In the genomic region with DNA sequence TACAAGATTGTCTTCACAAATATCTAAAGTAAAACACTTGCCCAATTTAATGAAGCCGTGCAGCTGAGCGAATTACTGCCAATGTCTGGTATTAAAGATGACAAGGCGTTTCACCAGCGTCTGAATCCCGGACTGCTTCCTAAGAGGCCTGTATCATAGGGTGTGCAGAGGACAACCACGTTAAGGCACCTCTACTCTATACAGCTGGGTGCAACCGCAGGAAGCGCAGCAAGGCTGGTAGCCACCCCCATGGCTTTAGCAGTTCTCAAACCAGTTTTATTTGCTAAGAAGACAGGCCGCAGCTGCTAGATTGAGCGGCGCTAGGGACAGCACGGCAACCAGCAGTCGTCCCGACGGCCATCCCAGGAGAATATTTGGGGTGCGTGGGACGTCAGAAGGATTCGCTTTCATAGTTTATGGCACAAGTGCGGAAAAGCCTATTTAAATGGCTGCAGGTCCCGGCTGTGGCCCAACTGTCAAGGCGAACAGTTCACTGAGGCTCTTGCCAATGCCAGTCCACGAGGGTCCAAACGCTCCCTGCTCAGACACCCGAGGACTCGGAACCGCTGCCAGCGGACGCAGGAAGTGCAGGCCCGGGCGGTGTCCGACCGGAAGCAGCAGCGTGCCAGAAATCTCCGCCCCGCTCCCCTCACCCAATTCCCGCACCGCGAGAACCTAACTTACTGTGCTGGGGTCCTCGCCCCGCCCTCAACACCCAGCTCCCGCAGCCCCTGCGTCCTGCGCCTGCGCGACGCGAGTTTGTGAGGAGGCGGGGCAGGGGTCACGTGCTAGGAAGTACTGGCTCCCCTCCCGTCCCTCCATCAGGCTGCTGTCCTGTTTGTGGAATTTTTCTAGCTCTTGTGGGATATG, we compare ENCODE assay signal across 8 mouse cellular contexts. TPM values are rescaled to one million over a fixed set of nuclear protein-coding genes. Genes with fewer than 3 reads are reported as not detected.
DNase-seq lines count a peak whose midpoint lies in the region; ATAC-seq lines count a peak whose summit lies in the region.

A gene (minus strand): TSS at position 746 of the 870 bp plus-strand sequence.

- 2% methylated on average over 50 of the region's 50 CpGs for WGBS in forebrain, embryonic 11.5 days
- under 1% methylated on average over 50 of the region's 50 CpGs for whole genome bisulfite sequencing in heart, embryonic 16.5 days
- WGBS in liver, embryonic 15.5 days (ENCODE audit: insufficient replicate concordance): 2% methylated on average over 50 of the region's 50 CpGs
- WGBS in neural tube, embryonic 12.5 days: 2% methylated on average over 50 of the region's 50 CpGs

- no peaks in the 10 kb centered on the region for H3K9me3 ChIP-seq in forebrain, embryonic 11.5 days (ENCODE audit: control insufficient read depth, low read length)
- H3K9me3 ChIP-seq in heart, embryonic 16.5 days (replicated peaks; ENCODE audit: control insufficient read depth, low read length): no peaks in the 10 kb centered on the region
- no peaks in the 10 kb centered on the region for H3K9me3 ChIP-seq in liver, embryonic 15.5 days (replicated peaks)
- no peaks in the 10 kb centered on the region for H3K9me3 ChIP-seq in neural tube, embryonic 12.5 days

- H3K4me1 ChIP-seq in forebrain, embryonic 11.5 days (replicated peaks; ENCODE audit: control insufficient read depth, insufficient read depth, low read length): no peaks in the 10 kb centered on the region
- H3K4me1 ChIP-seq in heart, embryonic 16.5 days (ENCODE audit: control insufficient read depth, insufficient read depth, low read length): peaks cover 2% of the 10 kb centered on the region
- peaks cover 20% of the 10 kb centered on the region for H3K4me1 ChIP-seq in liver, embryonic 15.5 days (replicated peaks)
- peaks cover 4% of the 10 kb centered on the region; the same call in 1 of the 2 replicates for H3K4me1 ChIP-seq in neural tube, embryonic 12.5 days

- H3K4me2 ChIP-seq in forebrain, embryonic 11.5 days (ENCODE audit: low read depth, low read length, severe bottlenecking): peak within 1 kb of the TSS; percentile 78
- peak within 1 kb of the TSS; percentile 65 for H3K4me2 ChIP-seq in heart, embryonic 16.5 days (ENCODE audit: low read depth, low read length)
- peak within 1 kb of the TSS; percentile 73 for H3K4me2 ChIP-seq in liver, embryonic 15.5 days
- H3K4me2 ChIP-seq in neural tube, embryonic 12.5 days (replicated peaks): peak within 1 kb of the TSS; percentile 58

- DNase-seq in CD8-positive naive resting alpha-beta T cell, adult 2 months (ENCODE audit: low read depth in 2 of 2, low spot score in 2 of 2): peak; percentile 95 to 96
- peak; percentile 94 for DNase-seq in c-Kit-positive CD71-negative TER-119-negative erythroid progenitor cells, embryonic 14.5 days (ENCODE audit: low read depth)
- peak; percentile 98 for DNase-seq in forebrain, embryonic 11.5 days (ENCODE audit: low spot score)
- peak; percentile 97 to 98 for DNase-seq in kidney, postnatal 36 days
- DNase-seq in telencephalon, adult 2 months (ENCODE audit: low read depth, low spot score): peak; percentile 95

- peak; percentile 100 for ATAC-seq in forebrain, embryonic 11.5 days (replicated peaks; ENCODE audit: low FRiP score)
- ATAC-seq in heart, embryonic 16.5 days (replicated peaks; ENCODE audit: extremely low read depth, insufficient read depth, low FRiP score): peak; percentile 99
- ATAC-seq in liver, embryonic 15.5 days (ENCODE audit: insufficient read depth): peak; percentile 86
- ATAC-seq in neural tube, embryonic 12.5 days (ENCODE audit: low FRiP score, low read depth): peak; percentile 100

- no peaks in the 10 kb centered on the region for H3K36me3 ChIP-seq in forebrain, embryonic 11.5 days (ENCODE audit: control insufficient read depth, insufficient read depth, low read length)
- no peaks in the 10 kb centered on the region for H3K36me3 ChIP-seq in heart, embryonic 16.5 days (ENCODE audit: control insufficient read depth, insufficient read depth)
- H3K36me3 ChIP-seq in liver, embryonic 15.5 days (replicated peaks): peaks cover 3% of the 10 kb centered on the region; the same call in 1 of the 2 replicates
- no peaks in the 10 kb centered on the region for H3K36me3 ChIP-seq in neural tube, embryonic 12.5 days

- no peaks in the 10 kb centered on the region for H3K27me3 ChIP-seq in forebrain, embryonic 11.5 days (ENCODE audit: control insufficient read depth, insufficient read depth, low read length)
- H3K27me3 ChIP-seq in heart, embryonic 16.5 days (ENCODE audit: control insufficient read depth, insufficient read depth, low read length): no peaks in the 10 kb centered on the region; the same call in 1 of the 2 replicates
- 0 out of 2 replicates have a peak, but pooled peaks cover 3% of the 10 kb centered on the region for H3K27me3 ChIP-seq in liver, embryonic 15.5 days
- no peaks in the 10 kb centered on the region for H3K27me3 ChIP-seq in neural tube, embryonic 12.5 days (replicated peaks)

- H3K9ac ChIP-seq in forebrain, embryonic 11.5 days (ENCODE audit: low read length): peak within 1 kb of the TSS; percentile 88
- H3K9ac ChIP-seq in heart, embryonic 16.5 days (ENCODE audit: low read length): peak within 1 kb of the TSS; percentile 96
- peak within 1 kb of the TSS; percentile 81 for H3K9ac ChIP-seq in liver, embryonic 15.5 days
- H3K9ac ChIP-seq in neural tube, embryonic 12.5 days: peak within 1 kb of the TSS; percentile 83

- peak within 1 kb of the TSS; percentile 72 for H3K4me3 ChIP-seq in forebrain, embryonic 11.5 days (ENCODE audit: low read depth, low read length)
- peak within 1 kb of the TSS; percentile 82 for H3K4me3 ChIP-seq in heart, embryonic 16.5 days (ENCODE audit: low read length)
- peak within 1 kb of the TSS; percentile 77 for H3K4me3 ChIP-seq in liver, embryonic 15.5 days (replicated peaks)
- H3K4me3 ChIP-seq in neural tube, embryonic 12.5 days: peak within 1 kb of the TSS; percentile 68

- H3K27ac ChIP-seq in forebrain, embryonic 11.5 days (ENCODE audit: low read depth, low read length): peak within 1 kb of the TSS; percentile 72
- H3K27ac ChIP-seq in heart, embryonic 16.5 days (ENCODE audit: low read length): peak within 1 kb of the TSS; percentile 97
- H3K27ac ChIP-seq in liver, embryonic 15.5 days (replicated peaks): peak within 1 kb of the TSS; percentile 94
- peak within 1 kb of the TSS; percentile 87 for H3K27ac ChIP-seq in neural tube, embryonic 12.5 days

RNA-seq across cellular contexts. Expression of the gene that starts here (rescaled TPM):
- polyA plus RNA-seq in forebrain, embryonic 11.5 days (2014; fragmentation: Nextera tagmentation; extraction: Ambion mirVana): 20.1 and 22.9 TPM in 2 replicates
- polyA plus RNA-seq in heart, embryonic 16.5 days (2015; fragmentation: Nextera tagmentation; extraction: Ambion mirVana): 11.7 and 12.0 TPM in 2 replicates
- polyA plus RNA-seq in liver, embryonic 15.5 days (2015; fragmentation: Nextera tagmentation; extraction: Ambion mirVana): 128 and 144 TPM in 2 replicates
- polyA plus RNA-seq in neural tube, embryonic 12.5 days (2016; fragmentation: Nextera tagmentation; extraction: Ambion mirVana): 16.4 and 20.1 TPM in 2 replicates

Comparison
In these comparisons a context has a peak if more than half of its experiments do, and no peak if none do; other contexts are left out.
1. Peak in every context shown above with its lines: DNase-seq, ATAC-seq, H3K4me3 ChIP-seq and H3K27ac ChIP-seq.